Mouse (Mus musculus): ENCODE measurements around the gene Fignl1.

- no peak for TF ChIP-seq POLR2A (IDR thresholded peaks at IDR 0.05; ENCODE audit: borderline replicate concordance, insufficient read depth, low read length)
- TF ChIP-seq CTCF (IDR thresholded peaks at IDR 0.05; ENCODE audit: borderline replicate concordance, insufficient read depth, low read depth, low read length): no peak
Observed at GRCm38 (mm10) chr11:11830884-11831495, 22.2 kb upstream of the Fignl1 start.
